Mouse (Mus musculus) bone marrow macrophage, adult 2 months (primary cell): ENCODE measurements around the gene Ak2. TPM values are rescaled to one million over a fixed set of nuclear protein-coding genes. Genes with fewer than 3 reads are reported as not detected.
A peak's percentile ranks its signal among the peaks of the same experiment; 100 is the strongest.

ENCODE experiments used
- H3K27ac ChIP-seq: 2 replicates; pipeline ENCODE4 v1.5.1; 2012; ENCODE audit warnings: low read depth, low read length; ENCODE audit not compliant: insufficient read depth
- H3K4me1 ChIP-seq: 2 replicates; pipeline ENCODE4 v1.6.1; 2012; ENCODE audit warnings: low read length; ENCODE audit not compliant: control insufficient read depth, insufficient read depth
- H3K4me3 ChIP-seq: 2 replicates; pipeline ENCODE4 v1.5.1; 2012; ENCODE audit warnings: mild to moderate bottlenecking, low read length, moderate library complexity; ENCODE audit not compliant: insufficient read depth
- CTCF ChIP-seq: IDR thresholded peaks from 2 replicates; pipeline ENCODE4 v1.5.1; 2012; ENCODE audit warnings: low read depth, mild to moderate bottlenecking, low read length, moderate library complexity
- POLR2A ChIP-seq: IDR thresholded peaks from 2 replicates; pipeline ENCODE4 v1.6.1; 2012; ENCODE audit warnings: mild to moderate bottlenecking, low read depth, low read length, borderline replicate concordance
- polyA plus RNA-seq: library from polyadenylated mRNA; stranded (reverse); fragments of >200 nt; gene quantifications from 2 replicates; pipeline ENCODE4 v1.2.4, GENCODE M21; 2012; ENCODE audit not compliant: missing spikeins, insufficient read depth, insufficient read length

Gene Ak2
- polyA plus RNA-seq, 1 experiment, result 54.5 TPM

DNA sequence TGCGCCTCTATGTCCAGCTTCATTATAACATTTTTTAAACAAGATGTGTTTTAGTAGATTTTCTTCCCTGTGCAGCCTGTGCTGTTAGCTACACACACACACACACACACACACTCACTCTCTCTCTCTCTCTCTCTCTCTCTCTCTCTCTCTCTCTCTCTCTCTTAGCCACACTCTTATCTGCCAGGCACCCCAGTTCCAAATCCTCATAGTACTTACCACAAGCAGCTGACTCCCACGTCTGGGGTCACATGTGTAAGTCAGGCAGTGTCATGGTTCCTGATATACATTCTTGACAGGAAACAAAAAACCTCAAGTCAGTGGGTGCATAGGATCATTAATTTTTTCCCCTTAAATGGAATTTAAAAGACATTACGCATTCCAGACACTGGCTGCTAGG, 16.9 kb downstream of the Ak2 start:
- H3K27ac ChIP-seq, result peak overlapping the region; percentile 65
- H3K4me1 ChIP-seq, result peaks cover 37% of the 10 kb centered on the region
- no peak overlapping the region for H3K4me3 ChIP-seq
- TF ChIP-seq POLR2A (no peak), CTCF (no peak)

DNA sequence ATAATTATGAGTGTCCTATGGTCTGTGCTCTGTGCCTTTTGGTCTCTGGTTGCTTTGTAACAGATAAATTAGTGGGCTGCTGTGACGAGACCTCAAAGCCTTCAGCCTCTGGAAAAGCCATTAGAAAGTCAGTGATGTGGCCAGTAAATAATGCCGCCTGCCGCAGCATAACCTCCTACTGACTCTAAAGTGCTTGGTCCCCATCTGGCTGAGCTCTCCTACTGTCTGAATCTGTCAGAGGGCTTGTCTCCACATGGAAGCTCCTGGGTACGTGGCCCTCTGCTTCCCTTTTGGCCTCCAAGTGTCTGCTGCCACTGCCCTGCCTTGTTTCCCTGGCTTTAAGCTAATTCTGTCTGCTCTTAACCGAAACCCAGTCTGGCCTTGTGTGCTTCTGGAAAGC, 17.8 kb downstream of the Ak2 start:
- H3K4me3 ChIP-seq, result no peak overlapping the region
- peaks cover 35% of the 10 kb centered on the region for H3K4me1 ChIP-seq
- H3K27ac ChIP-seq, result peak overlapping the region; percentile 57
- TF ChIP-seq POLR2A, result no peak
- no peak for TF ChIP-seq CTCF

DNA sequence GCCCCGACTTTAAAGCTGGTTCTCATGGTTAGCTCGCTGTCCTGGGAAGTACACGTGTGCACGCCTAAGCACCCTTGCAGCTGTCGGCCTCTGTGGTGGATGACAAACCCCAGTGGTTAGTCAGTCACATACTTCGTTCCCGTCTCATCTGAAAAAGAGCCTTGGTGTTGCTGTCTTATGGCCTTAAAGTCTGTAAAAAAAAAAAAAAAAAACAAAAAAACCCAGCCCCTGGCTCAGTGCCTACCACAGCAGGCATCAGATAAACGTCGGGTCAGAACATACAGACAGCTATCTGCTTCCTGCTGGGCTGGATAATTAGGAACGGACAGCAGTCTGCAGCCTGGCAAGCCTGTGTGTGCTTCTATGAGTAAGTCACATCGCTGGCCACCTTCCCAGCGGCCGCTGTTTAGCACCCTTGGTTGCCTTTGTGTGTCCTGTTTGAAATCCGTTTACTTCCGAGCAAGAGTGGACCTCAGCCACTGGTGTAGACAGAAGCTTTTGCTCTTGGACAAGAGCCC, 19.9 kb downstream of the Ak2 start:
- no peak for TF ChIP-seq POLR2A
- no peak for TF ChIP-seq CTCF
- H3K27ac ChIP-seq, result no peak overlapping the region

DNA sequence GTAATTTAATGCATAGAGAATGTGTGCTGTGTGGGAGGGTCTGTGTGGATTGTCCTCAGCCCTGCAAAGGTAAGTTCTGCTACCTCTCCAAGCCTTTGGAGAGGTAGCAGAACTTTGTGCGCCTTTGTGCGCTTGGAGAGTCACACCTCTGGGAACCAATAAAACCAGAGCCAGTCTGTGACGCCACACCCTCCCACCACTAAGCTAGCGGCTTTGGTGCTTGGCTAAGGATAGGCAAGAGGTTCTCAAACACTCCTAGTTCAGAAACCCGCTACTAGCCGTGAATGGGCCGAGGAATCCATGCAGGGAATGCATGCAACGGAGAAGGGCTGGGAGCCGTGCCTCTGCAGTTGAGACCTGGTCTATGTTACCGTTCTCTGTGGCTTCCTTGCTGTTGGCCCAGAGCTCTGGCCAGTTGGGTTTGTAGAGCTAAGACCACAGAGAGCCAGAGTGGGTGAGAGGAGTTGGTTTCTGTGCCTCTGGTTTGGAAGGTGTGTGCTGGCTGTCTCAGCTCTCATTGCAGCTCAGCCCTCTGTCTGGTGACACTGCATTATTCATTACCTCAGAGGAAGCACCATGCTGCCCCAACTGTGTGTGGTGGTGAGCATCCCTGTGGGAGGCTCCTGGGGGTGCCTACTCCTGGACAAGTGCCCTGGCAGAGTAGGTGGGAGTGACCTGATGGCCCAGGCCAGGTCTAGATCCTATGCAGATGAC, 21.6 kb downstream of the Ak2 start:
- Histone ChIP-seq H3K27ac (no peak overlapping the region), H3K4me3 (no peak overlapping the region), H3K4me1 (peaks cover 16% of the 10 kb centered on the region)
- TF ChIP-seq CTCF, result no peak
- TF ChIP-seq POLR2A, result no peak

More for the DNA sequence above, 19.9 kb downstream of the Ak2 start:
- peaks cover 32% of the 10 kb centered on the region for H3K4me1 ChIP-seq
- H3K4me3 ChIP-seq, result no peak overlapping the region

DNA sequence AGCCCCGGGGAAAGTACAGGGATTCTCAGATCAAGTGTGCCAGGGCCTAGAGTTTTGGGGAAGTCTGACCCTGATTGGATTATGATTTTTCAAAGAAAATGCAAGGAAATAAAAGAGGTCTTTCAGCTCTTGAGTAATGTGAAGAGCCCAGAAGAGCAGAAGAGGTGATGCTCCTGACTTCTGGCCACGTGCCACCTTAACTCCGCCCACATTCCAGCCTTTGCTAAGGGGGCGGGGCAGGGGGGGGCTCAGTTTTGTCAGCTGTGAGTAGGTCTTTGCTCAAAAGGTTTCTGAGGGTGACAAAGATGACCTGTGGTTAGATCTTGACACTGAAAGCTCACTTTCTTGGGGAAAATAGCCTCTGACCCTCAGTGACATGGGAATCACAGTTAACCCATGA, 24.6 kb downstream of the Ak2 start:
- H3K27ac ChIP-seq, result no peak overlapping the region
- peaks cover 25% of the 10 kb centered on the region for H3K4me1 ChIP-seq
- no peak overlapping the region for H3K4me3 ChIP-seq
- TF ChIP-seq POLR2A, result no peak
- no peak for TF ChIP-seq CTCF

DNA sequence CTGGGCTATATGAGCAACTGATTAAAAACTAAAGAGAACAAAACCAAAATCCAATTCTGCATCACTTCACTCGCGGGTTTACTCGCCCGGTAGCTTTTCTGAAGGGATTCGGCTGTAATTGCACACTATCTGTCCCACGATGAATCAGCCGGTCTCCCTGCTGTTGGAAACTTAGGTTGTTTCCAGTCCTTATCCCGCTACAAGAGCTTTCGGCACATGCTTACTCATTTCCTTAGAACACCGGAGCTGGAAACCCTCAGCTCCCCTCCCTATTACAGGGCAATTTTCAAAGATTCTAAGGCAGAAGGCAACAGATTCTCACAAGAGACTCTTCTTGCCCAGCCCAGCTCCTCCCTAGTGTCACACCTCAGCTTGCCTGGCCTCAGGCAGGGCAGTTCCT, 25.4 kb downstream of the Ak2 start:
- peaks cover 33% of the 10 kb centered on the region for H3K4me1 ChIP-seq
- H3K4me3 ChIP-seq, result no peak overlapping the region
- no peak overlapping the region for H3K27ac ChIP-seq
- no peak for TF ChIP-seq CTCF
- no peak for TF ChIP-seq POLR2A

DNA sequence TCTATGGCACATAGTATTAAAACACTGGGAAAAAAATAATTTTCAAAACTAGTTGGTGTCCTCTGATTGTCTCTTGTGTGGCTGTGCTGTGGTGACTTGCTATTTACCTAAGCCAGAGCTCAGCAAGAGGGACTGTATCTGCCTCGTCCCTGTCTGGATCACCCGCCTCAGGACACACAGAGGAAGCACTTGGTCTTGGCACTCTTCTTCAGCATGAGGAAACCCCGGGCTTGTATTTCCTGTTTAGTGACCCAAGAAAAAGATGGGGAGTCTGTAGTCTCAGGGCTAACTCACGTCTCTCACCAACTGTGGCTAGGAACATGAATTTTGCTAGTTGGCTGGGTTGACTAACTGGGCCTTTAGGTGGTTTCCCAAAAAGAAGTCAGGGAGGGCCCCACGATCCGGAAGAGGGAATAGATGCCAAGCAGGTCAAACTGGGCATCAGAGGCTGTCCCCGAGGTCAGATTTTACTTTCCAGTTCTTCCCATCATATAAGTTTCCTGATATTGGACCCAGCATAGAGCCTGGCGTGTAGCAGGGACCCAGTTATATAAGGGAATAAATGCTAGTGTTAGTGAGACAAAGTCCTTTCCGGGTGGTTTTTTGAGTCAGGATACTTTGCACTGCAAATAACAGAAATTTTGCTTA, 27.2 kb downstream of the Ak2 start:
- Histone ChIP-seq H3K4me3 (no peak overlapping the region), H3K27ac (no peak overlapping the region), H3K4me1 (peaks cover 36% of the 10 kb centered on the region)
- TF ChIP-seq CTCF (no peak), POLR2A (no peak)

DNA sequence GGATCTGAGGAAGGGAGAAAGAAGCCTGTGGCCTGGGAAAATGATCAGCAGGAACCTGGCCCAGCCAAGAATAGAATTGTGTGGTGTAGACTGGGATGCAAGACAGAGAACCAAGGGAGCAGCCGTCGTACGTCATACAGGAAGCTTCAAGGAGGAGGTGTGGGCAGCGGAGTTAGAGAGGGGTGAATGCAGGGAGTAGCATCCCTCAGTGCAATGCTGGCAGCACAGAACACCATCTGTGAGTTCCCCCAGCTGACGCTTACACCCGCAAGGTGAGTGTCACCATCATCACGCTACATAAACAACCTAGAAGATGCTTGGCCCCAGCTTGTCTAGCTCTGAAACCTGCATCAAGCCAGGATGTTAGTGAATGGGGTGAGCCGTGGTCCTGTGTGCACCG, 28.0 kb downstream of the Ak2 start:
- H3K27ac ChIP-seq, result no peak overlapping the region
- H3K4me3 ChIP-seq, result no peak overlapping the region
- H3K4me1 ChIP-seq, result peaks cover 41% of the 10 kb centered on the region
- TF ChIP-seq CTCF (no peak), POLR2A (no peak)

DNA sequence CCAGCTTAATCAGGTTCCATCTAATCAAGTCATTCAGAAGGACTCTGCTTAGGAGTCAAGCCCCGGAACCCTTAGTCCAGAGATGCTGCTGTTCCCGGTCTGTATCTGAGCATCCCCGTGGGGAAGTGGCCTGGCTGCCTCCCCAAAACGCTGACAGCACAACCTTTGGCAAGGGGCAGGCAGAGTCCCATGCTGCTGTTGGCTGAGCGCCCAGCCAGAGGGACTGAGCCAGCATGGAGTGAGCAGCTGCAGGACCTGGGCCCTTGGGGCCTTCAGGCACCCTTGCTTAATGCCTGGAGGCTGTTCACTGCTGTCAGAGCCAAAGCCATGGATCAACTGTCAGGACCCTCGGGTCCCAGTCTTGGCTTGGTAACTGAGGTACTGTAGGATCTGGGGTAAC, 28.7 kb downstream of the Ak2 start:
- no peak for TF ChIP-seq POLR2A
- TF ChIP-seq CTCF, result no peak
- Histone ChIP-seq H3K4me3 (no peak overlapping the region), H3K4me1 (peaks cover 46% of the 10 kb centered on the region), H3K27ac (peak overlapping the region; percentile 36)

DNA sequence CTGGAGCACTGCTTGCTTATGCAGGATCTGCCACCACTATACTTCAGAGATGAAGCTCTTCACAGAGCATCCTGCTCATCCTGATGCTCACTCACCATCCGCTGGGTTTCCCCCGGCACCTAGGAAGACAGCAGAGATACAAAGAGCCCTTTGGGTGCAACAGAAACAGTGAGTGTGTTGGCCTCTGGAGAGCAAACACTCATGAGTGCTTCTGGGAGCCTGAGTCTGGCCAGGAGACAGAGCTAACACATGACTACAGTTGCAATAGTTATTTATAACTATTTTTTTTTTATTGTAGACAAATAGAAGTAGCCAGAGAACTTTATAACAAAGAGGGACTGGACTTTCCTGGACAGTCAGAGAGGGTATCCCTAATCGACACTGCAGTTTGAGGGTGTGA, 29.7 kb downstream of the Ak2 start:
- Histone ChIP-seq H3K4me1 (peaks cover 48% of the 10 kb centered on the region), H3K4me3 (no peak overlapping the region), H3K27ac (peak overlapping the region; percentile 5; the same call in 1 of the 2 replicates)
- TF ChIP-seq POLR2A, result no peak
- TF ChIP-seq CTCF, result no peak

DNA sequence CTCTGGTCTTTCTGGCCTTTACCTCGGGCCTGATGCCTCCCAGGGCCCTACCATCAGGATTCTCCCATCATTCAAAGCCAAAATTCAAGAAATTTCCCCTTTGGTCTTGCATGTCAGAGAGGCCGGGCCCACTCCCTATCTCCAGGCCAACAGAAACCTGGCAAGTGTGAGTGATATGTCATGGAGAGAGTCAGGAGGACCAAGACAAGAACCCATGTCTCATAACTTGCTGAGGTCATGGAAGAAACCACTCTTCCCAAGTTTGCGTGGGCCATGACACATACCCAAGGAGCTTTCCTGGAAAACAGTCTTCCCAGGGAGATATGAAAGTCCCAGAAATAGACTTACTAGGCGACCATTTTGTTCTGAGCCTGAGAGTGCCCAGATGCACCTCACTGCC, 30.1 kb downstream of the Ak2 start:
- H3K4me3 ChIP-seq, result no peak overlapping the region
- H3K27ac ChIP-seq, result no peak overlapping the region
- TF ChIP-seq CTCF (no peak), POLR2A (no peak)
- H3K4me1 ChIP-seq, result peaks cover 48% of the 10 kb centered on the region
